Mouse (Mus musculus) stomach, embryonic 14.5 days (tissue): ENCODE data around the gene Sema4b. TPM values are rescaled to one million over a fixed set of nuclear protein-coding genes. Genes with fewer than 3 reads are reported as not detected.

Source experiments
- ATAC-seq: fragments of 200-750 bp; cut with Nextera tagmentation; 2 replicates; pipeline ENCODE4 v1.8.0; 2017; ENCODE audit warnings: low read depth, moderate TSS enrichment; ENCODE audit not compliant: insufficient number of reproducible peaks, insufficient read depth, low FRiP score
- H3K27ac ChIP-seq: fragments of 300-500 bp; sonication (generic); 2 replicates; pipeline ENCODE4 v1.5.1; 2014; ENCODE audit warnings: mild to moderate bottlenecking, low read length, moderate library complexity, mixed read lengths
- H3K27me3 ChIP-seq: fragments of 300-500 bp; sonication (generic); 2 replicates; pipeline ENCODE4 v1.6.1; 2014; ENCODE audit warnings: low read length, control low read depth, mixed read lengths; ENCODE audit not compliant: control insufficient read depth, insufficient read depth
- H3K36me3 ChIP-seq: fragments of 300-500 bp; sonication (generic); 2 replicates; pipeline ENCODE4 v1.6.1; 2014; ENCODE audit warnings: mild to moderate bottlenecking, control low read depth, low read length, moderate library complexity, mixed read lengths; ENCODE audit not compliant: control insufficient read depth, insufficient read depth
- H3K4me1 ChIP-seq: fragments of 300-500 bp; sonication (generic); 2 replicates; pipeline ENCODE4 v1.6.1; 2014; ENCODE audit warnings: low read length, control low read depth, mixed read lengths; ENCODE audit not compliant: control insufficient read depth, insufficient read depth
- H3K4me2 ChIP-seq: fragments of 300-500 bp; sonication (generic); replicated peaks from 2 replicates; pipeline ENCODE4 v1.6.1; 2014; ENCODE audit warnings: low read depth, low read length, control low read depth
- H3K4me3 ChIP-seq: fragments of 300-500 bp; sonication (generic); 2 replicates; pipeline ENCODE4 v1.5.1; 2014; ENCODE audit warnings: low read depth, low read length, control low read depth
- H3K9ac ChIP-seq: fragments of 300-500 bp; sonication (generic); replicated peaks from 2 replicates; pipeline ENCODE4 v1.6.1; 2014; ENCODE audit warnings: low read depth, mild to moderate bottlenecking, control low read depth, low read length, moderate library complexity, mixed read lengths
- H3K9me3 ChIP-seq: fragments of 300-500 bp; sonication (generic); 2 replicates; pipeline ENCODE4 v1.6.1; 2016; ENCODE audit warnings: low read depth, low read length, control low read depth; ENCODE audit not compliant: control insufficient read depth
- WGBS: fragments of 180-500 bp; shearing (Covaris S2); extraction: QIAGEN DNeasy Blood & Tissue Kit; methylation state at CpG from one replicate; pipeline ENCODE4 v1.1.7; 2014; 5-methylcytosine and 5-hydroxymethylcytosine counted together
- polyA plus RNA-seq: library from polyadenylated mRNA; unstranded; fragments of >200 nt; fragmentation: Nextera tagmentation; extraction: Ambion mirVana; gene quantifications from 2 replicates; pipeline ENCODE4 v1.2.1, GENCODE M21; 2014

Gene Sema4b
- polyA plus RNA-seq, 1 experiment from 2014 or later = 23.4 TPM

GRCm38 (mm10) chr7:80220237-80220797 lies 33.7 kb downstream of the Sema4b start:
- H3K4me3 ChIP-seq = no peak overlapping the region
- H3K27ac ChIP-seq = no peak overlapping the region
- H3K9ac ChIP-seq = no peak overlapping the region
- peaks cover 75% of the 10 kb centered on the region for H3K36me3 ChIP-seq
- no peak for ATAC-seq
- no peaks in the 10 kb centered on the region for H3K4me1 ChIP-seq
- H3K4me2 ChIP-seq = no peak overlapping the region
- no peaks in the 10 kb centered on the region for H3K27me3 ChIP-seq
- no peaks in the 10 kb centered on the region for H3K9me3 ChIP-seq
- 92% methylated on average over 9 of the region's 9 CpGs for WGBS

DNA sequence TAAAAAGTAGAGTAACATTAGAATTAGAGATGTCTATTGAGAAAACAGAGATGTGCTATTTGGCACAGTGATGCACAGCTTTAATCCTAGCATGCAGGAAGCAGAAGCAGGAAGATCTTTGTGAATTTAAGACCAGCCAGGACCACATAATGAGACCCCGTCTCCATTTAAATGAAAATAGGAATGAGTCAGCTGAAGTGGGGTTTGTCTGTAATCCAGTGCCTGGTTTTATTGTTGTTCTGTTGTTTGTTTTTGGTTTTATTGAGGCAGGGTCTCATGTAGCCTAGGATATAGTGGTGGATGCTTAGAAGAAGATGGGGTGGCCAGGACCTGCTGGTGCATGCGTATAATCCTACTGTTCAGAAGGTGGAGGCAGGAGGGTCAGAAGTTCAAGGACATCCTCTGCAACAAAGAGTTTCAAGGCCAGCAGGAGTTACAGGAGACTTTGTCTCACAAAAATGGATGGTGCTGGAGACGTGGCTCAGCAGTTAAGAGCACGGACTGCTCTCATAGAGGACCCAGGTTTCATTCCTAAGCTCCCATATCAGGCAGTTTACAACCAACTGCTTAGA lies 34.6 kb downstream of the Sema4b start:
- 90% methylated on average over 4 of the region's 4 CpGs for WGBS
- no peaks in the 10 kb centered on the region for H3K9me3 ChIP-seq
- H3K4me3 ChIP-seq = no peak overlapping the region

DNA sequence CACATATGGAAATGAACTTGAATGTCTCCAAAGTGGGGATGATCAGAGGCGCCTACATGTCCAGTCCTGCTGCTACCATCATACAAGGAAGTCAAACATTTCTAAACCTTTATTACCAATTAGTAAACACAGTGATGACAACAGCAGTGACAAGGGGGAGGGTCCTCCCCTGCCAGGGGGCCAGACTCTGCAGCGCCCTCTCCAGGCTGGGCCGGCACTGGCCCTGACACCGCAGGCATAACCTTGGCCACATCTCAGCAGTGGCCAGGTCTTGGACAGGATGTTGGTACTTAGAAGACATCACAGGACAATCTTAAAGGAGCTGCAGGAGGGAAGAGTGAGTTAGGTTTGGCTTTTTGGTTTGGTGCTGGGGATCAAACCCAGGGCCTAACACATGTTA lies 40.4 kb downstream of the Sema4b start:
- no peaks in the 10 kb centered on the region for H3K27me3 ChIP-seq
- no peak overlapping the region for H3K27ac ChIP-seq
- ATAC-seq = no peak
- peaks cover 7% of the 10 kb centered on the region; the same call in 1 of the 2 replicates for H3K4me1 ChIP-seq
- 90% methylated on average over 4 of the region's 4 CpGs for WGBS
- peaks cover 32% of the 10 kb centered on the region for H3K36me3 ChIP-seq
- no peak overlapping the region for H3K4me3 ChIP-seq
- H3K9ac ChIP-seq = no peak overlapping the region
- no peak overlapping the region for H3K4me2 ChIP-seq
- H3K9me3 ChIP-seq = no peaks in the 10 kb centered on the region

More for the DNA sequence above, 34.6 kb downstream of the Sema4b start:
- Histone ChIP-seq H3K4me2 (no peak overlapping the region), H3K4me1 (no peaks in the 10 kb centered on the region), H3K27ac (no peak overlapping the region), H3K27me3 (no peaks in the 10 kb centered on the region), H3K36me3 (peaks cover 72% of the 10 kb centered on the region), H3K9ac (no peak overlapping the region)
- no peak for ATAC-seq

GRCm38 (mm10) chr7:80230196-80230595 lies 43.6 kb downstream of the Sema4b start:
- Histone ChIP-seq H3K36me3 (peaks cover 9% of the 10 kb centered on the region; the same call in 1 of the 2 replicates), H3K4me2 (no peak overlapping the region), H3K27ac (no peak overlapping the region), H3K9me3 (no peaks in the 10 kb centered on the region), H3K4me1 (peaks cover 12% of the 10 kb centered on the region; the same call in 1 of the 2 replicates), H3K4me3 (no peak overlapping the region), H3K27me3 (no peaks in the 10 kb centered on the region), H3K9ac (no peak overlapping the region)
- WGBS = 83% methylated on average over 6 of the region's 6 CpGs
- ATAC-seq = no peak

- peak overlapping the region; percentile 55 for H3K4me3 ChIP-seq
- H3K27ac ChIP-seq = peak overlapping the region; percentile 48; the same call in 1 of the 2 replicates
- peak; percentile 28 for ATAC-seq
- H3K4me2 ChIP-seq = peak overlapping the region; percentile 68
- peaks cover 12% of the 10 kb centered on the region; the same call in 1 of the 2 replicates for H3K4me1 ChIP-seq
- no peaks in the 10 kb centered on the region for H3K27me3 ChIP-seq
- H3K36me3 ChIP-seq = peaks cover 2% of the 10 kb centered on the region; the same call in 1 of the 2 replicates
- under 1% methylated on average over 29 of the region's 29 CpGs for WGBS
- H3K9ac ChIP-seq = no peak overlapping the region; the same call in 1 of the 2 replicates
- no peaks in the 10 kb centered on the region for H3K9me3 ChIP-seq
Measured at GRCm38 (mm10) chr7:80231971-80232488, 45.4 kb downstream of the Sema4b start.

- Histone ChIP-seq H3K4me1 (peaks cover 12% of the 10 kb centered on the region; the same call in 1 of the 2 replicates), H3K27me3 (no peaks in the 10 kb centered on the region), H3K27ac (peak within 1 kb of the TSS; percentile 48; the same call in 1 of the 2 replicates), H3K9ac (peak within 1 kb of the TSS; percentile 58), H3K4me2 (peak within 1 kb of the TSS; percentile 68), H3K36me3 (peaks cover 2% of the 10 kb centered on the region; the same call in 1 of the 2 replicates), H3K4me3 (peak within 1 kb of the TSS; percentile 55), H3K9me3 (no peaks in the 10 kb centered on the region)
- WGBS = under 1% methylated on average over 54 of the region's 56 CpGs
- peak; percentile 99 for ATAC-seq
Measured at GRCm38 (mm10) chr7:80232489-80233029, 45.9 kb downstream of the Sema4b start, which contains the start of the genes Cib1 and Gdpgp1. Cib1 (minus strand) TSS chr7:80232813. Gdpgp1 (plus strand) TSS chr7:80232865.

DNA sequence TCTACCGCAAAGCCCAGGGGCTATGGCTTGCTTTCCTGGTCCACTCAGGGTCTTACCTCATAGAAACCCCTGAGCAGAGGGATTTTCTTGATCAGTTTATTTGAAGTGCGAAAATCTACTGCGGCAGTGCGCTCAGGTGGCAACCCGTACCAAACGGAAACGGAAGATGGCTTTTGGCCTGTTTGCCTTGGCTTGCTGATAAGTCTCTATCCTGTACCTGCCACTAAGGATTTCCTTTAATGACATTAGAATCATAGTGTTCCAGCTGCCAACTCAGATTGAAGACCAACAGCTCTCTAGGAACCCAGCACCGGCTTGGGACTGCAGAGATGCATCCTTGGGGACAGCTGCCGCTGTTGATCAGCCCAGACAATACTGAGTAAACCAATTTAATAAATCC lies 47.2 kb downstream of the Sema4b start:
- Histone ChIP-seq H3K9ac (no peak overlapping the region), H3K4me3 (peak overlapping the region; percentile 55; the same call in 1 of the 2 replicates), H3K4me2 (peak overlapping the region; percentile 68), H3K36me3 (peaks cover 6% of the 10 kb centered on the region), H3K27me3 (no peaks in the 10 kb centered on the region), H3K27ac (no peak overlapping the region), H3K9me3 (no peaks in the 10 kb centered on the region), H3K4me1 (peaks cover 12% of the 10 kb centered on the region; the same call in 1 of the 2 replicates)
- WGBS = 78% methylated on average over 9 of the region's 9 CpGs
- no peak for ATAC-seq

GRCm38 (mm10) chr7:80238542-80238941 lies 51.9 kb downstream of the Sema4b start:
- Histone ChIP-seq H3K4me1 (peaks cover 5% of the 10 kb centered on the region; the same call in 1 of the 2 replicates), H3K4me3 (no peak overlapping the region), H3K9ac (no peak overlapping the region), H3K27me3 (no peaks in the 10 kb centered on the region), H3K27ac (no peak overlapping the region), H3K4me2 (no peak overlapping the region), H3K9me3 (no peaks in the 10 kb centered on the region), H3K36me3 (peaks cover 12% of the 10 kb centered on the region)
- 86% methylated on average over 10 of the region's 10 CpGs for WGBS
- no peak for ATAC-seq
